Mouse (Mus musculus) kidney, adult 2 months (tissue): ENCODE data around the gene Rab4a.

ENCODE experiments used
- CTCF ChIP-seq: fragments of 200-500 bp; conservative IDR thresholded peaks from 2 replicates; pipeline ENCODE4 v1.5.1; 2011; ENCODE audit warnings: low read depth, mild to moderate bottlenecking, control low read depth, low read length, moderate library complexity, mixed read lengths; ENCODE audit not compliant: insufficient read depth, insufficient read length
- POLR2A ChIP-seq: fragments of 200-500 bp; IDR thresholded peaks from one replicate; pipeline ENCODE4 v1.6.1; 2011; ENCODE audit warnings: low read depth, low read length, control low read depth

DNA sequence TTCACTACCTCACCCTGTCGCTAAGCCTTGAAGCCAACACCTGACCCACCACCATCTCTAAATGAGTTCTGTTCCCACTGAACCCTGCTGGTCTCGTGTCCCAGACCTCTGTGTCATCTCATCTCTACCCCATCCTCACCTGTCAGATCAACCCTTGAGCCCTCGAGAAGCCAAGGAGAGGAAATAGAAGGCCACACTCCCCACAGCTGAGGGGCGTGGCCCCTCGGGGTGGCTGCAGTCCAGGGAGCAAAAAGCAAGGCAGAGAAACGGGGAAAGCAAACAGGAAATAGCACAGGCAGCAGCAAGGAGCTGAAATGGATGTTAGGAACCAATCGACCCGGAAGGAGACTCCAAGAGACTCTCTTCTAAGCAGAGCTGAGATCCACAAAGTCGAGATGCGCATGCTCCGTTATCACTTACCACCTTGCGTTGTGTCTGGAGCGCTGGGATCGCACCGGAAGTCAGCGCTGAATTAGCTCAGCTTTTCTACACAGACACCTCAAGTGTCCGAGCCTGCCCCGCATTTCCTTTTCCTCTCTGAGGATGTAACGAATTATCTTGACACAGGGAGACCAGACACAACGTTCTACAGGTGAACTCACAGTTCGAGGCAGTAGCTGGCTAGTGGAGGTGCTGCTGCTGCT, 18.4 kb upstream of the Rab4a start:
- TF ChIP-seq CTCF (no peak), POLR2A (no peak)
